Mouse (Mus musculus): Measurements from ENCODE around the gene Wwc1. TPM values are rescaled to one million over a fixed set of nuclear protein-coding genes. Genes with fewer than 3 reads are reported as not detected.
A peak's percentile ranks its signal among the peaks of the same experiment; 100 is the strongest.

The Wwc1 gene
- polyA plus RNA-seq, 1 experiment = 55.9 TPM

GRCm38 (mm10) chr11:35982734-35983133, 2.4 kb upstream of the Wwc1 start:
- TF ChIP-seq CTCF (IDR thresholded peaks at IDR 0.05; ENCODE audit: extremely low read depth, insufficient read length, insufficient replicate concordance, low read depth, low read length) (no peak), POLR2A (IDR thresholded peaks at IDR 0.05; ENCODE audit: low read depth, low read length) (no peak)
- 80% methylated on average over 3 of the region's 3 CpGs for WGBS
- Histone ChIP-seq H3K27ac (ENCODE audit: insufficient read depth, low read depth, low read length) (no peak overlapping the region), H3K36me3 (ENCODE audit: control insufficient read depth, insufficient read depth, low read length) (no peaks in the 10 kb centered on the region), H3K4me3 (ENCODE audit: low read depth, low read length) (no peak overlapping the region), H3K4me1 (ENCODE audit: control insufficient read depth, insufficient read depth, insufficient read length, low read length) (peaks cover 9% of the 10 kb centered on the region), H3K27me3 (ENCODE audit: control insufficient read depth, insufficient read depth, low read length) (peaks cover 4% of the 10 kb centered on the region; the same call in 1 of the 2 replicates)

- Histone ChIP-seq H3K36me3 (ENCODE audit: control insufficient read depth, insufficient read depth, low read length) (no peaks in the 10 kb centered on the region), H3K4me3 (ENCODE audit: low read depth, low read length) (peak overlapping the region; percentile 99), H3K27me3 (ENCODE audit: control insufficient read depth, insufficient read depth, low read length) (peaks cover 4% of the 10 kb centered on the region; the same call in 1 of the 2 replicates), H3K4me1 (ENCODE audit: control insufficient read depth, insufficient read depth, insufficient read length, low read length) (peaks cover 6% of the 10 kb centered on the region), H3K27ac (ENCODE audit: insufficient read depth, low read depth, low read length) (peak overlapping the region; percentile 62)
- WGBS = 4% methylated on average over 64 of the region's 66 CpGs
- TF ChIP-seq CTCF (IDR thresholded peaks at IDR 0.05; ENCODE audit: extremely low read depth, insufficient read length, insufficient replicate concordance, low read depth, low read length) = no peak
- no peak for TF ChIP-seq POLR2A (IDR thresholded peaks at IDR 0.05; ENCODE audit: low read depth, low read length)
Measured at GRCm38 (mm10) chr11:35979733-35980410, 455 bp downstream of the Wwc1 start.

GRCm38 (mm10) chr11:35979266-35979732, 1.0 kb downstream of the Wwc1 start:
- peaks cover 11% of the 10 kb centered on the region for H3K4me1 ChIP-seq (ENCODE audit: control insufficient read depth, insufficient read depth, insufficient read length, low read length)
- TF ChIP-seq POLR2A (IDR thresholded peaks at IDR 0.05; ENCODE audit: low read depth, low read length) (no peak), CTCF (IDR thresholded peaks at IDR 0.05; ENCODE audit: extremely low read depth, insufficient read length, insufficient replicate concordance, low read depth, low read length) (no peak)
- peak overlapping the region; percentile 99 for H3K4me3 ChIP-seq (ENCODE audit: low read depth, low read length)
- whole genome bisulfite sequencing = 4% methylated on average over 12 of the region's 12 CpGs
- peak overlapping the region; percentile 62 for H3K27ac ChIP-seq (ENCODE audit: insufficient read depth, low read depth, low read length)
- peaks cover 4% of the 10 kb centered on the region; the same call in 1 of the 2 replicates for H3K27me3 ChIP-seq (ENCODE audit: control insufficient read depth, insufficient read depth, low read length)
- no peaks in the 10 kb centered on the region for H3K36me3 ChIP-seq (ENCODE audit: control insufficient read depth, insufficient read depth, low read length)

GRCm38 (mm10) chr11:35977796-35978195, 2.5 kb downstream of the Wwc1 start:
- Histone ChIP-seq H3K4me3 (ENCODE audit: low read depth, low read length) (no peak overlapping the region), H3K27me3 (ENCODE audit: control insufficient read depth, insufficient read depth, low read length) (peaks cover 4% of the 10 kb centered on the region; the same call in 1 of the 2 replicates), H3K4me1 (ENCODE audit: control insufficient read depth, insufficient read depth, insufficient read length, low read length) (peaks cover 16% of the 10 kb centered on the region), H3K27ac (ENCODE audit: insufficient read depth, low read depth, low read length) (no peak overlapping the region), H3K36me3 (ENCODE audit: control insufficient read depth, insufficient read depth, low read length) (no peaks in the 10 kb centered on the region)
- WGBS = 90% methylated on average over 3 of the region's 3 CpGs
- TF ChIP-seq CTCF (IDR thresholded peaks at IDR 0.05; ENCODE audit: extremely low read depth, insufficient read length, insufficient replicate concordance, low read depth, low read length) = no peak
- TF ChIP-seq POLR2A (IDR thresholded peaks at IDR 0.05; ENCODE audit: low read depth, low read length) = no peak

- no peaks in the 10 kb centered on the region for H3K36me3 ChIP-seq (ENCODE audit: control insufficient read depth, insufficient read depth, low read length)
- no peak overlapping the region for H3K4me3 ChIP-seq (ENCODE audit: low read depth, low read length)
- TF ChIP-seq CTCF (IDR thresholded peaks at IDR 0.05; ENCODE audit: extremely low read depth, insufficient read length, insufficient replicate concordance, low read depth, low read length) (no peak), POLR2A (IDR thresholded peaks at IDR 0.05; ENCODE audit: low read depth, low read length) (no peak)
- peaks cover 18% of the 10 kb centered on the region for H3K4me1 ChIP-seq (ENCODE audit: control insufficient read depth, insufficient read depth, insufficient read length, low read length)
- 86% methylated on average over 6 of the region's 6 CpGs for WGBS
- peaks cover 4% of the 10 kb centered on the region; the same call in 1 of the 2 replicates for H3K27me3 ChIP-seq (ENCODE audit: control insufficient read depth, insufficient read depth, low read length)
- H3K27ac ChIP-seq (ENCODE audit: insufficient read depth, low read depth, low read length) = no peak overlapping the region
Measured at GRCm38 (mm10) chr11:35977096-35977495, 3.2 kb downstream of the Wwc1 start.

GRCm38 (mm10) chr11:35976482-35976881, 3.8 kb downstream of the Wwc1 start:
- Histone ChIP-seq H3K4me3 (ENCODE audit: low read depth, low read length) (no peak overlapping the region), H3K27ac (ENCODE audit: insufficient read depth, low read depth, low read length) (no peak overlapping the region), H3K27me3 (ENCODE audit: control insufficient read depth, insufficient read depth, low read length) (peaks cover 4% of the 10 kb centered on the region; the same call in 1 of the 2 replicates), H3K4me1 (ENCODE audit: control insufficient read depth, insufficient read depth, insufficient read length, low read length) (peaks cover 22% of the 10 kb centered on the region), H3K36me3 (ENCODE audit: control insufficient read depth, insufficient read depth, low read length) (no peaks in the 10 kb centered on the region)
- 80% methylated on average over 6 of the region's 6 CpGs for WGBS
- TF ChIP-seq POLR2A (IDR thresholded peaks at IDR 0.05; ENCODE audit: low read depth, low read length) (no peak), CTCF (IDR thresholded peaks at IDR 0.05; ENCODE audit: extremely low read depth, insufficient read length, insufficient replicate concordance, low read depth, low read length) (no peak)

- Histone ChIP-seq H3K4me1 (ENCODE audit: control insufficient read depth, insufficient read depth, insufficient read length, low read length) (peaks cover 25% of the 10 kb centered on the region), H3K4me3 (ENCODE audit: low read depth, low read length) (no peak overlapping the region), H3K36me3 (ENCODE audit: control insufficient read depth, insufficient read depth, low read length) (no peaks in the 10 kb centered on the region), H3K27me3 (ENCODE audit: control insufficient read depth, insufficient read depth, low read length) (peaks cover 2% of the 10 kb centered on the region; the same call in 1 of the 2 replicates), H3K27ac (ENCODE audit: insufficient read depth, low read depth, low read length) (peak overlapping the region; percentile 17; the same call in 1 of the 2 replicates)
- WGBS = 65% methylated on average over 6 of the region's 6 CpGs
- TF ChIP-seq POLR2A (IDR thresholded peaks at IDR 0.05; ENCODE audit: low read depth, low read length) = no peak
- no peak for TF ChIP-seq CTCF (IDR thresholded peaks at IDR 0.05; ENCODE audit: extremely low read depth, insufficient read length, insufficient replicate concordance, low read depth, low read length)
Measured at GRCm38 (mm10) chr11:35974632-35975450, 5.5 kb downstream of the Wwc1 start.
